Mouse (Mus musculus) E14TG2a.4 (cell line): ENCODE measurements at regions not wholly inside any gene's neighbourhood (a gene's known extent, or its start where the extent isn't known, plus 50 kb on each side); places are given as distances from the start of the nearest gene placed in this dataset.

Experiments used
- H3K27me3 ChIP-seq: 2 replicates; pipeline ENCODE4 v1.6.1; 2014; ENCODE audit warnings: low read length, control low read depth; ENCODE audit not compliant: insufficient read depth
- H3K36me3 ChIP-seq: 2 replicates; pipeline ENCODE4 v1.6.1; 2014; ENCODE audit warnings: low read length, control low read depth; ENCODE audit not compliant: insufficient read depth
- H3K4me1 ChIP-seq: replicated peaks from 2 replicates; pipeline ENCODE4 v1.6.1; 2014; ENCODE audit warnings: low read depth, low read length, control low read depth
- H3K4me3 ChIP-seq: replicated peaks from 2 replicates; pipeline ENCODE4 v1.5.1; 2014; ENCODE audit warnings: mild to moderate bottlenecking, low read length
- H3K9me3 ChIP-seq: 2 replicates; pipeline ENCODE4 v1.6.1; 2014; ENCODE audit warnings: low read length, control low read depth
- CTCF ChIP-seq: conservative IDR thresholded peaks from 2 replicates; pipeline ENCODE4 v1.5.1; 2014; ENCODE audit warnings: low read length
- NANOG ChIP-seq: IDR thresholded peaks from 2 replicates; pipeline ENCODE4 v1.6.1; 2014; ENCODE audit warnings: borderline replicate concordance, low read length, mixed read lengths
- POU5F1 ChIP-seq: IDR thresholded peaks from 2 replicates; pipeline ENCODE4 v1.6.1; 2014; ENCODE audit warnings: low read length, borderline replicate concordance

GRCm38 (mm10) chr10:111767813-111768455 lies 204.5 kb upstream of the Krr1 start:
- no peaks in the 10 kb centered on the region for H3K36me3 ChIP-seq
- TF ChIP-seq CTCF: no peak
- no peak for TF ChIP-seq NANOG
- TF ChIP-seq POU5F1: no peak
- H3K27me3 ChIP-seq: no peaks in the 10 kb centered on the region

GRCm38 (mm10) chr10:111769486-111770002 lies 202.9 kb upstream of the Krr1 start:
- peaks cover 8% of the 10 kb centered on the region for H3K9me3 ChIP-seq
- no peak overlapping the region for H3K4me3 ChIP-seq
- no peaks in the 10 kb centered on the region for H3K4me1 ChIP-seq
- no peak for TF ChIP-seq NANOG
- no peak for TF ChIP-seq CTCF
- TF ChIP-seq POU5F1: no peak
- H3K36me3 ChIP-seq: no peaks in the 10 kb centered on the region
- H3K27me3 ChIP-seq: no peaks in the 10 kb centered on the region

More at GRCm38 (mm10) chr10:111767813-111768455, 204.5 kb upstream of the Krr1 start:
- Histone ChIP-seq H3K4me3 (no peak overlapping the region), H3K9me3 (peaks cover 8% of the 10 kb centered on the region), H3K4me1 (no peaks in the 10 kb centered on the region)

GRCm38 (mm10) chr10:111770027-111770426 lies 202.4 kb upstream of the Krr1 start:
- no peak overlapping the region for H3K4me3 ChIP-seq
- H3K9me3 ChIP-seq: peaks cover 8% of the 10 kb centered on the region
- H3K27me3 ChIP-seq: no peaks in the 10 kb centered on the region
- no peaks in the 10 kb centered on the region for H3K36me3 ChIP-seq
- no peaks in the 10 kb centered on the region for H3K4me1 ChIP-seq
- TF ChIP-seq CTCF (no peak), NANOG (no peak), POU5F1 (no peak)

- Histone ChIP-seq H3K4me1 (no peaks in the 10 kb centered on the region), H3K9me3 (peaks cover under 1% of the 10 kb centered on the region; the same call in 1 of the 2 replicates), H3K27me3 (no peaks in the 10 kb centered on the region), H3K4me3 (no peak overlapping the region), H3K36me3 (no peaks in the 10 kb centered on the region)
- TF ChIP-seq CTCF: no peak
- no peak for TF ChIP-seq POU5F1
- TF ChIP-seq NANOG: no peak
Observed at GRCm38 (mm10) chr10:111771010-111771409, 201.5 kb upstream of the Krr1 start.

GRCm38 (mm10) chr10:111777559-111777958 lies 194.9 kb upstream of the Krr1 start:
- peaks cover 5% of the 10 kb centered on the region; the same call in 1 of the 2 replicates for H3K27me3 ChIP-seq
- H3K4me1 ChIP-seq: peaks cover 6% of the 10 kb centered on the region
- H3K9me3 ChIP-seq: no peaks in the 10 kb centered on the region
- H3K36me3 ChIP-seq: no peaks in the 10 kb centered on the region
- TF ChIP-seq NANOG (no peak), POU5F1 (no peak), CTCF (no peak)
- no peak overlapping the region for H3K4me3 ChIP-seq

- Histone ChIP-seq H3K27me3 (peaks cover 7% of the 10 kb centered on the region; the same call in 1 of the 2 replicates), H3K4me1 (peaks cover 8% of the 10 kb centered on the region), H3K36me3 (no peaks in the 10 kb centered on the region), H3K4me3 (no peak overlapping the region), H3K9me3 (no peaks in the 10 kb centered on the region)
- TF ChIP-seq POU5F1: no peak
- no peak for TF ChIP-seq CTCF
- TF ChIP-seq NANOG: no peak
Observed at GRCm38 (mm10) chr10:111778111-111778510, 194.4 kb upstream of the Krr1 start.

GRCm38 (mm10) chr10:111779956-111780355 lies 192.5 kb upstream of the Krr1 start:
- H3K9me3 ChIP-seq: no peaks in the 10 kb centered on the region
- TF ChIP-seq POU5F1: no peak
- no peak for TF ChIP-seq CTCF
- no peak for TF ChIP-seq NANOG
- H3K4me1 ChIP-seq: peaks cover 8% of the 10 kb centered on the region
- no peaks in the 10 kb centered on the region for H3K36me3 ChIP-seq
- peaks cover 7% of the 10 kb centered on the region for H3K27me3 ChIP-seq
- no peak overlapping the region for H3K4me3 ChIP-seq

GRCm38 (mm10) chr10:111782195-111782810 lies 190.2 kb upstream of the Krr1 start:
- Histone ChIP-seq H3K36me3 (no peaks in the 10 kb centered on the region), H3K9me3 (no peaks in the 10 kb centered on the region), H3K4me3 (peak overlapping the region; percentile 49; the same call in 1 of the 2 replicates), H3K27me3 (peaks cover 7% of the 10 kb centered on the region), H3K4me1 (peaks cover 8% of the 10 kb centered on the region)
- no peak for TF ChIP-seq NANOG
- TF ChIP-seq POU5F1: no peak
- TF ChIP-seq CTCF: no peak
